Mouse (Mus musculus) thymus, adult 2 months (tissue): Measurements from ENCODE around the gene Dab1.

ENCODE experiments used
- CTCF ChIP-seq: fragments of 200-500 bp; IDR thresholded peaks from 2 replicates; pipeline ENCODE4 v1.5.1; 2012; ENCODE audit warnings: mild to moderate bottlenecking, control low read depth, low read length, moderate library complexity, borderline replicate concordance; ENCODE audit not compliant: control insufficient read depth, poor library complexity, insufficient read depth; ENCODE audit errors: extremely low read depth
- POLR2A ChIP-seq: fragments of 200-500 bp; IDR thresholded peaks from 2 replicates; pipeline ENCODE4 v1.6.1; 2012; ENCODE audit warnings: mild to moderate bottlenecking, low read length, control low read depth, moderate library complexity; ENCODE audit not compliant: control insufficient read depth, poor library complexity, insufficient read depth; ENCODE audit errors: extremely low read depth

GRCm38 (mm10) chr4:104027239-104027638, 408.1 kb downstream of the Dab1 start:
- TF ChIP-seq CTCF (no peak), POLR2A (no peak)
